Mouse (Mus musculus): ENCODE data around the gene Mlxipl.

The Mlxipl gene

DNA sequence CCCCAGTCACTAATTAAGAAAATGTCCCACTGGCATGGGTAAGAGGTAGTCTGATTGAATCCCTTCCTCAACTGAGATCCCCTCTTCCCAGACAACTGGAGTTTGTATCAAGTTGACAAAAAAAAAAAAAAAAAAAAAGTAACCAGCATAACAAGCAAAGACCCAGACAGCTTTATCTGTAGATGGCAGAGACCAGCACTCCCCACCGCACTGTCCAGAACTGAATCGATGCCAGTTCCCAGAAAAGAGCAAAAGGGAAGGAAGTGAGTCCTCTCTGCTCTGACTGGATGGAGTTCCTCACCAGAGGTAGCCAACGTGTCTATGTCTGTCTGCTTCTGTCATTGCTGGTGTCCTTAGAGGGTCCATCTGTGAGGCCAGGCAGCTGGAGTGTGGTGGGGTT is 55.8 kb downstream of the Mlxipl start:
- DNase-seq (ENCODE audit: low spot score in 2 of 2) = no peak

DNA sequence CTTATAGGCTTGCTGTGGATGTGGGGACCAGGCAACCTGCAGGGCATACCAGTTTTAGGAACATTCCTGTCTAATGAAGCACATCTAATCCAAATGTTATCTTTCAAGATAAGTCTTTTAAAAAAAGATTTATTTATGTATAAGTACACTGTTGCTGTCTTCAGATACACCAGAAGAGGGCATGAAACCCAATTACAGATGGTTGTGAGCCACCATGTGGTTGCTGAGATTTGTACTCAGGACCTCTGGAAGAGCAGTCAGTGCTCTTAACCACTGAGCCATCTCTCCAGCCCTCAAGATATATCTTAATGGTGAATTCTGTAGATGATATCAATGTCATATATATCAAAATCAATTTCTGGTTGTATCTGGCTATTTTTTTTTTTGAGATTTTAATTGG is 56.3 kb downstream of the Mlxipl start:
- no peak for DNase-seq (ENCODE audit: low spot score in 2 of 2)

DNA sequence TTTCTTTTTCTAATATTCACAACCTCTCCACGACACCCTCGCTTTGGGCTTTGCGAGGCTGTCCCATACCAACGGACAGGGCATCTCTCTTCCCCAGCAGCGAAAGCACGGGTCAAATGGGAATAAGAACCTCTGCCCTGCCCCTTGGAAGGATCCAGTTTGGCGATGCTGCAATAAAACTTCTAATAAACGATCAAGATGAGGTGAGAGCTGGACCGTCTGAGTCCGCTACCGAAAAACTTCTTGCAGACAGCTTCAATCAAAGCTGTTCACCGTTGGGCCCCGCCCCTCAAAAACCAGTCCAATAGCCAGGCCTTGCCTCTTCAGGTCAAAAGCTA is 59.0 kb downstream of the Mlxipl start:
- no peak for DNase-seq (ENCODE audit: low spot score in 2 of 2)

DNA sequence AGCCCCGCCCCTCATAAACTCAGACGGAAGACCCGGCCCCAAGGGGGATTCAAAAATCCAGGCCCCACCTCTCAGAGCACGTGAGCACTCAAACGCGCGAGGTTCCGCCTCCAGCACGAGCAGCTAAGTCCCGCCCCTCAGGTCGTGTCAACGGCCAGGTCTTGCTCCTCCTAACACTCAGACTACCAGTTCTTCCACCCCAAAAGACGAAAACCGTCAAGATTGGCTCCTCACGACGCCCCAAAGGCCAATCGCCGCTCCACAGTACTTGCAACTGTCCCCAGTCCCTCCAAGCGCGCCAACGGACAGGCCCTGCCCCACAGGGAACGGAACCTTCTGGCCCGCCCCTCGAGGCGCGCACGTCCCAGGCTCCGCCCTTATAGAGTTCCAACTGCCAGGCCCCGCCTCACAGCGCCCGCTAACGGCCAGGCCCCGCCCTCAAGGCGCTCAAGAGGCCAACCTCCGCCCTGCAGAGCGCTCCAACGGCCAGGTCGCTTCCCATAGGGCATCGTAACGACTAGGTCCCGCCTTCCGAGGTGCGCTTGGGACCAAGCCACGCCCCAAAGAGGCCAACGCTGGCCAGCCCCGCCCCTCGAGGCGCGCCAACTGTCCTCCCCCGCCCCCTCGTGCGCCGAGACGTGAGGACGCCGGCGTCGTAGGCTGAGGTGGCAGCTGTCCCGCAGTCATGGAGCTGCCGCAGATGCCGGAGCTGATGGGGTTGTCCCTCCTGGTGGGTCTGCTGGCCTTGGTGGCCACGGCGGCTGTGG is 59.5 kb downstream of the Mlxipl start, which contains the start of gene Tbl2:
Tbl2 (plus strand) TSS at position 605 of the 767 bp plus-strand sequence.
- peak; percentile 98 to 99 for DNase-seq (ENCODE audit: low spot score in 2 of 2)

DNA sequence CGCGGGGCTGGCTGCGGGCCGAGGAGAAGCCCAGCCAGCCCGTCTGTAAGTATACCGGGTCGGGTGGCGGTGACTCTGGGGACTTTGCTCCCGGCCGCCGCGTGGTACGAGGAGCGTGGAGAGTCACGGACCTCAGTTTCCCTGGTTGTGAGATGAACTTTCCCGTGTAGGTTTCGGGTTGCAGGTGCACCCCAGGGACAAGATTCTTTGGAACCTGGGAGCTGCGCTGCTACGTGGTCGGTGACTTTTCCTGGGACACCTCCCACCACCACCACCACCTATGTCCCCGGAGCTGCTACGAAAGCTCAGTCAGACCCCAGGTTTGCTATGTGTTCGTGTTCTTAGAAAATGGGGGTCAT is 60.1 kb downstream of the Mlxipl start:
- no peak for DNase-seq (ENCODE audit: low spot score in 2 of 2)

DNA sequence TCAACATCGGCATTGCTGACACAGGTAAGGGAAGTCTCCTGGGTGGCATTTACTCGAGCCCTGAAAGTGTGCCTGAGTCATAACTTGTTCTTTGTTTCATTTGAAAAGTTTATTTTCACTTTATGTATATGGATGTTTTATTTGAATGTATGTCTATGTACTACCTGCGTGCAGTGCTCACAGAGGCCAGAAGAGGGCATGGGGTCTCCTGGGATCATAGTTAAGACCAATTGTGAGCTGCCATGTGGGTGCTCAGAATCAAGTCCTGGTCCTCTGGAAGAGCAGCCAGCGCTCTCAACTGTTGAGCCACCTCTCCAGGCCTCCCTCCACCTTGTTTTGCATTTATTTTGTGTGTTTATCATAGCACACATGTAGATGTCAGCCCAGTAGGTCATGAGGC is 66.8 kb downstream of the Mlxipl start:
- no peak for DNase-seq (ENCODE audit: low spot score in 2 of 2)

DNA sequence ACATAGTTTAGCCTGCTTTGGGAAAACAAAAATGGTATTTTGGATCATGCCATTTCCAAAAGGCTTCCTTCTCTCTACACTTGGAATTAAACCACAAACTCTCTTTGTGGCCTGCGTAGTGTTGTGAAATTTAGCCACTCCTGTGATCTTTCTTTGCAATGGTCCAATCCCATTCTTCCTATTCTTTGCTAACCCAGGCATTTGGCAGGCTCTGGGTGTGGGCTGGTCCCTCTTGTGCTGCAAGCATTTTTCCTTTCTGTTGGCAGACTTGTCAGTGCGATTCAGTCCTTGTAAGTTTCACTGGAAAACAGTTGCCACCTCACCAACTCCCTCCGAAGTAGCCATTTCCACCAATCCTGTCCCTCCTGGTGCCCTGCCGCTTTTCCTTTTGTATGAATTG is 71.5 kb downstream of the Mlxipl start:
- no peak for DNase-seq (ENCODE audit: low spot score in 2 of 2)

DNA sequence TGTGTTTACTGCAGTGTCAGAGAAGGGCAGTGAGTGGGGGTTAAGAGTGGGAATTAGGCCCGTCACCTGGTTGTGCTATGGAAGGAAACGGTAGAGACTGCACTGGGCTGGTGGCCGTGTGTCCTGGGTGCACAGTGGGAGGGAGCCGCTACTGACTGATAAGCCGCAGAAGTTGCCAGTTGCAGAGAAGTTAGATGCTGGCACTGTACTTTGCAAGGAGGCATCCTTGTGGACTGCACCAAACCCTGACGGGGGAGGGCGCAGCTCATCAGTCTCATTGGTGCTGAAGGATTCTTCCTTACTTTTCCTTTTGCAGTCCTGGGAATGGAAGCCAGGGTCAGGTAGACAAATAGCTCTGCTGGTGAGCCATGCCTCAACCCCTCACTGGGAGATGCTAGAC is 72.0 kb downstream of the Mlxipl start:
- no peak for DNase-seq (ENCODE audit: low spot score in 2 of 2)

DNA sequence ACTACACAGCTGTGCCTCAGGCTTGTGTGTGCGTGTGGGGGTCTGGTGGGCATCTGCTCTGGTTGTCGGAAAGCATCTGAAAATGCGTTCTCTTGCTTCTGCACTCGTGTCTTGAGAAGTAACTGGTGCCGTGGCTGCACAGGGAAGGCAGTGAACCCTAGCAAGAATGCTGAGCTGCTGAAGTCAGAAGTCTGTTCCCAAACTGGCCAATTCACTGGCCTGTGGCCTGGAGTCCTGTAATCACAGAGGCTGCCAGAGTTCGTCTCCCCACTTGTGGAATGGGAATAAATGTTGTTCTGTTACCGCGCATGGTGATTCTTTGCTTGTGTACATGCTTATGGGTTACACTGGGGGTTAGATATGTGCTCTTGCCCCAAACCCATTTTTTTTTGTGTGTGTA is 72.7 kb downstream of the Mlxipl start:
- no peak for DNase-seq (ENCODE audit: low spot score in 2 of 2)

DNA sequence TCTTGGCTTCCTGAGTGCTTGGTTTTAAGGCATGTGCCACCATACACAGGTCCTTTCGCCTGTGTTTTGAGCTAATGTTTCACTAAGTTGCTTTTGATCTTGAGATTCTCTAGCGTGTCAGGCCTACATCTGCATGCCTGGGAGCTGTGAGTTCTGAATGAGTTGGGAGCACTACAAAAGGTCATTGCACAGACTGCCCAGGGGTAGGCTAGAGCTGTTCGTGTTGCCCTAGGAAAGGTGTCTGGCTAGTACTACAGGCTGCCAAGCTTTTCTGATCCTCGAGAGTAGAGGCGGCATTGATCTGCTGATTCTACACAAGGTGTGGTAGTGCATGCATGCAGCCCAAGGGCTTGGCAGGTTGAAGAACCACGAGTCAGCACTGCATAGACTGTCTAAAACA is 73.1 kb downstream of the Mlxipl start:
- DNase-seq (ENCODE audit: low spot score in 2 of 2) = no peak

DNA sequence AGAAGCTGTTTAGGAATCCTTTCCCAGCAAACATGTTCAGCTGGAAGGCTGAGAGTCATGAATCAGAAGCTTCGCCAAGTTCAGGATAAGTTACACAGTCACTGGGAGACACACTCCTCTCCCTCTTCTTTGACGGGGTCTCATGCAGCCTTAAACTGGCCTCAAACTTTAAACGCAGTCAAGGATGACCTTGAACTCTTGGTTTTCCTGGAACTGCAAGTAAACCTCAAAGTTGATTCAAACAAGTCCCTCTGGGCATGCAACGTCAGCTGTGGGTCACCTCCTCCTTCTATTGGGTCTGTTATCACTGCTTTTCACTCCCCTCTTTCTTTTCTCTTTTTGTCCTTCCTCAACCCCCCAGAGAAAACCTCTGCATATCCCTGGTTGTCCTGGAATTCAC is 77.2 kb downstream of the Mlxipl start:
- DNase-seq (ENCODE audit: low spot score in 2 of 2) = no peak

DNA sequence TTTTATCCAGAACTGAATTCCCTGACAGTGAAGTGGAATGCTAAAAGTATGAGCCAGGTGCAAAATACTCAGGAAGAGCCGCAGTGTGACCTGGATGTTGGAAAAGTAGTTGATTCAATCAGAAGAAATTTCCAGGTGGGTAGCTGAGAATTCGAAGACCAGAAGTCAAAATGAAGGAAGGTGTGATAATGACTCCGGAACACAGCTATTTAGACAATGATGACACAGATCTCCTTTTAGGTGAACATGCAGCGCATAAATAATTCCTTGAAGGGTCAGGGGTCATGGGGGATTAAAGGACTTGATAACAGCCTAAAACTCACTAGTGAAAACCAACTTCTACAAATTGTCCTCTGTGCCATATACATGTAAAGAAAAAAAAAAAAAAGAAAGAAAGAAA is 77.8 kb downstream of the Mlxipl start:
- DNase-seq (ENCODE audit: low spot score in 2 of 2) = no peak

DNA sequence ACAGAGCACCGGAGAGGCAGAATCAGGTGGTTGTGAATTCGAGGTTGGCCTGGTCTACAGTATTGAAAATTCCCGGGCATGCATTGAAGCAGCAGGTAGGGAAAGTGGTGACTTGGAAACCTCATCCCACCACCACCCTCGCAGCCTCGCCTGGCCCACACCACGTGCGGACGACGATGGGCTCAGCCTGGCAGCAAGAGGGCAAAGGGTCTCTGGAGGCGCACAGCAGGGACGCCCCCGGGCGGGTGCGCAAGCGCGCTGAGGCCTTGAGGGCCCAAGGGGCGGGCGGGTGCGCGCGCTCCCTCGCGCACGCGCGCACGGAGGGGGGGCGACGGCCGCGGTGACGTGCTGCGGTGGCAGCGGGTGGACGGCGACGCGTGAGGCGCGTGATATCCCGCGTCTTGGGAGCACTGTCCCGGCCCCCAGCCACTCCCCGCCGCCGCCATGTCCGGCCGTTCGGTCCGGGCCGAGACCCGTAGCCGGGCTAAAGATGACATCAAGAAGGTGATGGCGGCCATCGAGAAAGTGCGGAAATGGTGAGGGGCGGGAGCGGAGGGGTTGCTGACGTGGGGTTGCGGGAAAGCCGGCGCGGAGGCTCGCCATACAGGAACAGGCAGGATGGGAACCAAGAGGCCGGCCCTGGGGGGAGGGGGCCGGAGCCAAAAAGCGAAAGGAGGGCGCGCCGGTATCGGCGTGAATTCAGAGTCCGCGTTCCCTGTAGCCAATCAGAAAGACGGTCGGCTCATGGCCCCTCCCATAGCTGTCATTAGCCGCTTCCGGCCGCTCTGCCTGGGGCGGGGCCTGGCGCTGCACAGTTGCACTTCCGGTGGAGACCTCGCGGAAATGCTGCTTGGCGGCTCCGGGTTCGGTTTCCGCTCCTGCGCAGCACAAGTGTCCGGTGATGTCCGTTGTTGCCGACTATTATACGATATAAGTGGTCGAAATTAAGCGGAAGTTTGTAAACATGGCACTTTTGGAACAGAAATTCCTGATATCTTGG is 78.7 kb downstream of the Mlxipl start, which contains the start of gene Bcl7b:
Bcl7b (plus strand) TSS at position 221 of the 1,000 bp plus-strand sequence.
- peak; percentile 94 to 95 for DNase-seq (ENCODE audit: low spot score in 2 of 2)

DNA sequence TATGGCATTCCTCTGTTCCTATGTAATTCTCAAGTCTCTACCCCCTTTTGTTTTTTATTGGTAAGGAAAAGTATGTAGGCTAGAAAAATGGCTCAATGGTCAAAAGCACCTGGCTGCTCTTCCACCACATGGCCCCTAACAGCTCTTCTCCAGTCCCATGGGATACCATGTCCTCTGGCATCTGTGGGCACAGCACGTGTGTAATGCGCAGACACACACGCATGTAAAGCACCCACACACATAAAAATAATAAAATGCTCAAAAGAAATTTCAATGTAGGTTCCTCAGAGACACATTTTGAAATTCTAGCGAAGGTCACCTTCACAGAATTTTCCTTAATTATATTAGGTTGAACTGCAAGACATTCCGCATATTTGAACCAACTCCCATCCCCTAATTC is 79.8 kb downstream of the Mlxipl start:
- no peak for DNase-seq (ENCODE audit: low spot score in 2 of 2)

DNA sequence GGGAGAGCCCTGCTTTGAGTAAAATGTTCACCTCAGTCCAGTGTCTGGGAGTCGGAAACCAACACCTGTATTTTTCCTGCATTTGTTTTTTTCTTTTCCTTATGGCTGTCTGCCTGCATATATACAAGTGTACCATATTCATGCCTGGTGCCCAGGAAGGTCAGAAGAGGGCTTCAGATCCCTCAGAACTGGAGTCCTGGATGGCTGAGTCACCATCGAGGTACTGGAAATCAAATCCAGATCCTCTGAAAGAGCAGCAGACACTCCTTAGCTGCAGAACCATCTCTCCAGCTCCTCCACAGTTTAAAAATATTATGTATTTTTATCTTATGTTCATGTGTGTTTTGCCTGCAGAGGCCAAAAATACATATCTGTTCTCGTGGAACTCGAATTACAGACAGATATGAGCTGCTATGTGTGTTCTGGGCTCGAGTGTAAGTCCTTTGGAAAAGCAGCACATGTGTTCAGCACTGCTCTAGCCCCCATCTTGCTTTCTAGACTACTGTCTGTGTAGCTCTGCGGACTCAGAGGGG is 82.1 kb downstream of the Mlxipl start:
- DNase-seq (ENCODE audit: low spot score in 2 of 2) = no peak

DNA sequence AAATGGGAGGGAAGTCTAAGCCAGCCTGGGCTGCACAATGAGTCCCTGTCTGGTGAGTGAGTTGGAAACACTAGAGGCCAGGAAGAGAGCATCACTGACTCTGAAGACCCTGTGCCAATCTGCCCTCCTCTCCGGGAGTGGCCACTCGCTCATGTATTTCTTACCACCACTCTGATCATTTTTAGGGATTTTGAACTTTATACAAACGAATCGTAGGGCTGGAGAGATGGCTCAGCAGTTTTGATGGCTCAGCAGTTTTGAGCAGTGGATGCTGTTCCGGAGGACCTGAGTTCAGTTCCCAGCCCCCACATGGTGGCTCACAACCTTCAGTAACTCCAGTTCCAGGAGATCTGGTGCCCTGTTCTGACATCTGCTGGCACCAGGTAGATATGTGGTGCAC is 83.3 kb downstream of the Mlxipl start:
- DNase-seq (ENCODE audit: low spot score in 2 of 2) = no peak

DNA sequence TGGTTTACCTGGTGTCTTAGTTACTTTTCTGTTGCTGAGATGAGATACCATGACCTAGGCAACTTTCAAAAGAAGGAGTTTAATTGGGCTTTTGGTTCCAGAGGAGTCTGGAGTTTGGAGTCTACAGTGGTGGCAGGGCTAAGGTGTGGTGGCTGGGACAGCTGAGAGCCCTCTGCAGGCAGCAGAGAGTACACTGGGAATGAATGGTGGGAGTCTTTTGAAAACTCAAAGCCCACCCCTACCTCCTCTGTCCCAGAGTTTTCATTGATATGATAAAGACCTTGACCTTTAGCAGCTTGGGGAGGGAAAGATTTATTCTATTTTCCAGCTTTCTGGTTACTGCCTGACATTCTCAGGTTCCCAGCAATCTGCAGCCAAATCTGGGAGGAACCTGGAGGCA is 85.4 kb downstream of the Mlxipl start:
- DNase-seq (ENCODE audit: low spot score in 2 of 2) = no peak

DNA sequence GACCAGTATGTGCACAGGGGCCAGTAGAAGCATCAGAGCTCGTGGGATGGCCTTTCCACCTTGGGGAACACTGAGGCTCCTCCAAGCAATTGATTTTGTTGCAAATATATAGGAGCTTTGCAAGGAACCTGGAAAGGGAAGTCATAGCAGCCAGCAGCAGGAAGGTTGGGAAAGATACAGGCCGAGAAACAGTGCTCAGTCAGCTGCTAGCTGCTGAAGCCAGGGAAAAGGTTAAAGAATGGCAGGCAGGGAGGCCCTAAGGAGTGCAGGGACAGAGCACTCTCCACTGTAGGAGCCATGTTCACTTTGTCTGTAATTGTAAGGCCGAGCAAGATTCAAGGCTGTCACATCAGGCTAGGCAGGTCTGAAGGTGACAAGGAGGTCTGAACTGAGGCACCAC is 88.8 kb downstream of the Mlxipl start:
- no peak for DNase-seq (ENCODE audit: low spot score in 2 of 2)

DNA sequence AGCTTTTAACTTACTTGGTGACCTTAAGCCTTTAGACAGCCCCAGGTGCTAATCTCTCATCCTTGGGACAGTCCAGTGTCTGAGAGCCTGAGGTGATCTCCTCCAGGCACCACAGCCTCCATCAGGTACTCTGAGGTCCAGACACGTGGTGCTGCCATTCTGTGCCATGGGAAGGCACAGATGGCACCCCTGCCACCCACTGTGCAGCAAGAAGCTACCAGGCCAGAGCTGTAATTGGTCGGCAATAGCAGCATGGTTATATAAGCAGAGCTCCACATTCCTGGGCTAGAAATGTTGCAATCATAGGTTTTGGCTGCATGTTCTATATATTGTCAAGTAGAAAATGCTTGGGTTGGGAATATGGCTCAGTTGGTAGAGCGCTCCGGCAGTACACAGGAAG is 89.3 kb downstream of the Mlxipl start:
- DNase-seq (ENCODE audit: low spot score in 2 of 2) = no peak

DNA sequence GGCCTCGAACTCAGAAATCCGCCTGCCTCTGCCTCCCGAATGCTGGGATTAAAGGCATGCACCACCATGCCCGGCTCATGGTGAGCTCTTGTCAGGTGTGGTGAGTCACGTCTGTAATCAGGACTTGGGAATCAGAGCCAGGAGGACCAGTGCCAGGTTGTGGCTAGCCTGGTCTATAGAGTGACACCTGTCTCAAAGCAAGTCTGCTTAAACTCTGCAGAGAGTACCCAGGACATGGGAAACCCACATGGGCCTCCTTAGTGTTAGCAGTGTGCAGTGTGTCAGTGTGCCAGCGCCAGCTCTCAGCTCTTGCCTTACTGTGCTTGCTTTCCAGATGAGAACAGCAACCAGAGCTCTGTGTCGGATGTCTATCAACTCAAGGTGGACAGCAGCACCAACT is 89.9 kb downstream of the Mlxipl start:
- no peak for DNase-seq (ENCODE audit: low spot score in 2 of 2)

DNA sequence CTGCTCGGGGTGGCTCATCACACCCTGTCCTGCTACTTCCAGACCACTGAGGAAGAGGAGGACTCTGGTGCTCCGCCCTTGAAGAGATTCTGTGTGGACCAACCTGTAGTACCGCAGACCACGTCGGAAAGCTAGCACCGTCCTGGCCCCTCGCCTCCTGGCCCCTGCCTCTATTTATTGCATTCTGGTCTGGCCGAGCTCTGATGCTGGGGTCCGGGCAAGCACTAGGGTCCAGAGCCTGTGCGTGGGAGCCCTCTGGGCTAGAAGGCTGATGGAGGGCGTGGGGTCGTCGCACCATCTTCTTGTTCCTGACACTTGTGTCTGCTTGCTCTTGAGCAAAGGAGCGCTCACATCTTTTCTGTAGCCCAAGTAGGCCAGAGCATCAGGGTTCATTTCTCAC is 91.1 kb downstream of the Mlxipl start:
- no peak for DNase-seq (ENCODE audit: low spot score in 2 of 2)

DNA sequence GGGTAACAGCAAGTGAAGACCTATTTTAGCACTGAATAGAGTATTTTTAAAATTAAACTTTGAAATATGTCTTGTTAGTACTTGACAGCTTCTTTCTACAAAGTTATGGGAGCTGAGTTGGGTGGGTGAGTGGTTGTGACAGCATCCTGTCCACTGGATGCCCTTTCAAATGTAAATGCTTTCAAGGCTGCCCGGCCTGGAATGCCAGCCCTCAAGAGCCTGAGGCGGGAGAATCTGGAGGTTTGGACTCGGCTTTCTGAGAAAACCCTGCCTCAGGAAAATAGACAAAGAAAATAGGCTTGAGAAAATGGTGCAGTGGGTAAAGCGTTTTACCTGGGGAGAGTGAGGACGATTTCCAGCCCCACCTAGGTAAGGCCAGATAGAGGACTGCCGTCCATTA is 92.1 kb downstream of the Mlxipl start:
- DNase-seq (ENCODE audit: low spot score in 2 of 2) = no peak

All from thymus, postnatal 10 days (tissue).